Mouse (Mus musculus) layer of hippocampus, adult 9-10 months (tissue): ENCODE measurements at regions not wholly inside any gene's neighbourhood (a gene's known extent, or its start where the extent isn't known, plus 50 kb on each side); places are given as distances from the start of the nearest gene placed in this dataset.

Experiments used
- DNase-seq: peaks from one replicate; pipeline ENCODE4 v3.0.0; 2022; ENCODE audit warnings: low spot score

DNA sequence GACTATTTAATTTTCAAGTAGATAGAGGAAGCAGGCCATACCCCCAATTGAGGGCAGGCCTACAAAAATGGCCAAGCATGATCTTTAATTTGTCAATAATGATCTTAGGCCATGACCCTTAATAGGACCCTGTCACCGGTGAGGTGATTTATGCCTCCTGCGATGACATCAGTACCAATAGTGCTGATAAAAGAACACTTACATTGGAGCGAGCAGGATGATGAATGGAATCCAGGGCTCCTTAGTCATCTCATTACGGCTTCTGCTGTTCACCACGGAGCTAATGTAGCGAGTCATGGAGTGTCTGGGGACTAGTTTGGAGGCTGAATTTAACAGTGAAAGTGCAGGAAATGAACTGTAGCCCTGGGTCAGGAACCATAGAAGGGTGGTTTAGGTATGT lies 308.6 kb downstream of the En1 start:
- no peak for DNase-seq

DNA sequence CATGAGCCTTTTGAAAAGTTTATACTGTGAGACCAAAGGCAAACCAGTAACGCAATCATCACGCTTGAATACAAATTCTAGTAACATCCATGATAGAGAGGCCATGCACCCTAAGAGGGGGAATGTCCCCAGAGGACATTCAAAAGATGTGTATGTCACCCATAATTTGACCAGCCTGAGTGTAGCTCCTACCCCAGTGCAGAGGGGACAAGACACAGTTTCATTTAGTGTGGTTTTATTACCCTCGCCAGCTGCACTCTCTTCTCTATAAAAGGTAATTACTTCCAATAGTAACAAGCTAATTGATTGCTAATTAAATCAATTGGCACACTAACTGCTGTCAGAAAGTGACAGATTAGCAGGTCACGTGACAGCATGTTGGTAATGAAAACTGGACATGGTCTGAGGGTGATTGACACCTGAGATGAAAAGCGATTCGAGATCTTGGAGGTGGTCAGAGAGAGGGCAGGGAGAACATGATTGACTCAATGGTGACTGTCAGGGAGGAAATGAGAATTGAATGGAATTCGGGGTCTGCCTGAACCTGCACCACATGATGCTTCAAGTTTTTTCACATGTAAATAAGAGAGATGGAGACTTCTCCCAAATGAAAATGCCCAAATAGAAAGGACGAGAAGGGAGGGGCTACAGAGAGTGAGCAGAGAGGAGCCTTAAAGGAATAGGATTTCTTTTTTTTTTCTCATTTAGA lies 309.9 kb downstream of the En1 start:
- no peak for DNase-seq

DNA sequence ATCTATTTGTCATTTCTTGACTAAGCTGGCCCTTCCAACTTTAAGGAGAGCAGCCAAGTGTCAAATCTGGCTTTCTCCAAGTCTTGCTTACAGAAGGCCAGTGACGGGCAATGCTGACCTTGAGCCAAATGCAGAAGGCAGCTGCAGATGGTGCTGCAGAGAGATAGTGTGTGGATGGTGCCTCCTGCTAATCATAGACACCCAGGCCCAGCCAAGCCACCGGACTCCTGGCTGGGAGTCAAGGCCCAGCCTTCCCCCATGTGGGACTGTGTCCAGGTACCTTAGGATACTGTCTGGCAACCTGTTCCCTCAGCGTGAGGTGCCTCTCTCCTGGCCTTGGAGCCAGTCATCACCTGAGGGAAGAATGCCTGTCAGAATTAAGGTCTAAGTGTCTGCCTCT lies 319.3 kb downstream of the En1 start:
- no peak for DNase-seq

DNA sequence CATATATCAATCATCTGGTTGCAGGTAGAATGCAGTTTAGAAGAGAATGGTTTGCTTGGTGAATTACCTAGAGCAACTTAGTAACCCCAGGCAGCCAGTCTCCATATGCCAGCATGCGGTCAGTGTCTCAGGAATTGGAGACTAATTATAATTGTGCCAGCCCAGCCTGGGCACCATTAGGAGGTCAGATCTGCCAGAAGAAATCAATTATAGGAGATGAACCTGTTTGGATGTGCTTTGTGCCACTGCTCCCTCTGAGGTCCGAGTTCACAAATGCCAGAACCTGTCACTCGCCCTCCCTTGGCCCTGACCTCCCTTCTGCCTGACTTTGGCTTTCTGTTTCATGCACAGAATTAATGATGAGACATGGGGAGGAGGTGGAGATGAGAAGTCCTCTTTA lies 323.1 kb downstream of the En1 start:
- no peak for DNase-seq

DNA sequence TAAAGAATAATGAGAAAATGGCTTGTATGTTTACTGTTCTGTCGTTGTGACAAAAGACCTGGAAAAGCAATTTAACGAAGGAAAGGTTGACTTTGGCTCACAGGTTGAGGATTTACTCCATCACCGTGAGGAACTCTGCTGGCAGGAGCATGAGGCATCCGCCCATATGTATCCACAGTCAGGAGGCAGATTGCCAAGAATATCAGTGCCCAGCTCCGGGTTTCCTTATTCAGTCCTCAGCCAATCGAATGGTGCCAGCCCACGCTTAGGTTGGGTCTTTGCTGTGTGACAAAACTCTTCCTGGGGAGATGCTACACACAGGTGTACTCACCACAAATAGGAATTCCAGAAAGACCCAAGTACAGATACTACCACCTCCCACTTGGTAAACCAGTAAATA lies 327.9 kb downstream of the En1 start:
- no peak for DNase-seq

DNA sequence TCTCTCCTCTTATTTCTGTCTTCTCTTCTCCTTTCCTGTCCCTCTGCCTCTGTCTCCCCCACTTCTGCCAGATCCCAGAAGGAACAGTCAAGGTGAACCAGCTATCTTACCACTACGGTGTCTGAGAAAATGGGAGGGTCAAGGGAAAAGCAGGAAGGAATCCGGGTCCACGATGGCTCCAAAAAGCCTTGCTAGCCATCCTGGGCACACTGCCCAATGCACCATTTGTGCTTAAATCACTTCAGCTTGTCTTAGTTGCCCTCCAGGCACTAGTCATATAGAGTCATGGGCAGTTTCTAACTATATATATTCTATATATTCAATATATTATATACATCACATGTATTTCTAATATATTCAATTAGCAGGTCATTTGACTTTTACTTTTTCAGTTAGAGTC lies 333.1 kb downstream of the En1 start:
- DNase-seq: no peak

DNA sequence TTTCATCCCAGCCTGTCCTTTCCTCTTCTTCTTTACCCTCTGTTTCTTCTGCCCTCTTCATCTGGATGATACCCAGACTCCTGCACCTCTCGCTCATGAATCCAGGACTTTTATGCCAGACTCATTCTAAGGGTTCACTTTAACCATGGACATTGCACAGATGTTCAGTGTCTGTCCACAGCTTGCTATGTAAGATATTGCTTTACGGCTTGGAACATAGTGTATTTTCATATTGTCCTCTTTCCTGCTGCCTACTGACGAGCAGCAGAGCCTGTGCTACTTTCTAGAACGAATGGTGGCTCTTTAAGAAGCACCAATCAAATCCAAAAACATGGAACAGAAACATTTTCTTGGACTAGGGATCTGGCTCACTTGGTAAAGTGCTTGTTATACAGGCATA lies 341.5 kb downstream of the En1 start:
- no peak for DNase-seq

DNA sequence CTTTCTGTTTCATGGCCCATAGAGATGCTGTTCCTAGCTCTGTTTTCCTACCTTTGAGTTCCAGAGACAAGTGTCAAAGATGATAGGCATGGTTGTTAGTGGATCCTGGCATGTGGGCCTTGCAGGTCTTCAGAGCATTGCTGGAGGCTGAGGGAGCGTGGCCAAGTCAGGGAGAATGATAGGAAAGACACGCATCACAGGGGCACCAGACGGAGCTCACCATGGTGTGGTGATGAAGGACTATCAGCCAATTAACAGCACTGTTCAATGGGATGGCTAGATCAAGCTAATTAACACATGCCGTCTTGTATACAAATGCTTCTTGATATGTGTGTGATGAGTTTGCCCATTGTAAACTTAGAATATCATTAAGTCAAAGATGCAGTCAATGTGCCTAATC lies 344.1 kb downstream of the En1 start:
- no peak for DNase-seq

DNA sequence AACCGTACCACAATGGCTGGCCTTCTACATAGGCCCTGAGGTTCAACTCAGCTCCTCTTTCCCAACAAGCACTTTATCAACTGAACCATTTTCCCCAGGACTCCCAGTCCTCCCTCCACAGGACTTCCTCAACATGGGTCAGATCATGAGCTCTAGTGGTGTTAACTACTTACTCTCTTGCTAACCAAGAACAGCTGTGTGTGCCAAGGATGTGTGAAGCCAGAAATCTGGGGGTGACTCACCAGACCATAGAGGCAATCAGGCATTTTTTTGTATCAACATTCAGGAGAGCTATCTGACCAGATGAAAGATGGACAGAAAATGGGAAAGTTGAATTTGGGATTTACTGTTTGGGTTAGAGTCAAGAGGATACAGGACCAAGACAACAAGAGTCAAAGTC lies 359.0 kb downstream of the En1 start:
- DNase-seq: no peak

DNA sequence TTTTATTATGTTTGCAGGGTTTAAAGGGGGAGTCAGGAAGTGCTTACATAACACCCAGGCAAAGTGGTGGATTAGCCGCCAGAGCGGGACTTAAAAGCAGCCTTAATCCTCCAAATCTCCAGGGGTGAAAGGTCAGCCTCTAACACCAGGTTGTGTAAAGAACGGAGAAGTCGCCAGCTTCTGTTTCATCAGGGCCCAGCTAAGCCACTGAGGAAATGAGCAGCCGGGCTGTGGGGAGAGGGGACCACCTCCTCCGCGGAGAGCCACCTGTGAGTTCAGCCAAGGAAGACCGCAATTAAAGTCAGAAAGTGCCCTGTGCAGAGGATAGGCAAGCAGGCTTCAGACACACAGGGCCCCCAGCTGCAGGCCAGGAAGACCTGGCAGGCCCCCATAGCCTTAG lies 359.8 kb downstream of the En1 start:
- DNase-seq: no peak

DNA sequence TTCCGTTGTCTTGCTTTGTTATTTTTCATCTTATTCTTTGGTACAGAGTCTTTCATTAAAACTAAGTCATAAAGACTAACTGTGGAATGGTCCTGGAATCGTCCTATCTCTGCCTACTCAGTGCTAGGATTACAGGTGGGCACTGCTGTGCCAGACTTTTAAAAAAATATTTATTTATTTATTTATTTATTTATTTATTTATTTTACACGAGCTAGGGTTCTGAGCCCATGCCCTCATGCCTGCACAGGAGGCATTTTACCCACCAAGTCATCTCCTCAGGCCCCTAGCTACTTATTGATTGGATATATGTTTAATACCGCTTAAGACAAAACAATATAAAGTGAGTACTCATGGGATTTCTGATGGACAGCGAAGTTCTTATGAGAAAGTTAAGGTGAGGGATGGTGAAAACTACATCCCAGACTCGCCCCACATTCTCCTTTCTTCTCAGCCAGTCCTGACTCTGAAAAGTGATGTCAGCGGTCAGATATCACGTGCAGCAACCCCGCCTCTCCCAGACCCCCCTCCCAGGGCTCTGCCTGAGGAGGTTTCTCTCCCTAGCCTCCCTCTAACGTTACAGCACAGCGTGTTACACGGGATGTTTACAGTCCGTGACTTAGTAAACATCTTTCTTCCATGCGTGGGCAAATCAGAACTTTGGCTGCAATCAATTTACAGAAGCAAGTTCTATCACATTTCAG lies 361.4 kb downstream of the En1 start:
- DNase-seq: no peak

DNA sequence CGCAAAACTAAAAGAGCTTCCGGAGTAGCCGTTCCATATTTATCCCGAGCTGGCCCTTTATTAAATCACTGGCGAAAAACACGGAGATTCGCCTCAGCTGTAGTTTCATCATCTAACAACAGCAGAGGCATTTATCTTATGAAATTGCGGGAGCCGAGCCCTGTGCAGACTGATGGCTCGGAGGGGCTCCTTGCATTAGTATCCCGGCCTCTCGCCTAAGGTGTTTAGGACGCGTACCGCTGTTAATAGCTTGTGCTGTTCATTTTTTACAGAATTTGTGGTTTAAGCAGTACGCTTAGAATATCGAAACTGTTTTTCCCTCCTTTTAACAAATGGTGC lies 361.9 kb downstream of the En1 start:
- no peak for DNase-seq

DNA sequence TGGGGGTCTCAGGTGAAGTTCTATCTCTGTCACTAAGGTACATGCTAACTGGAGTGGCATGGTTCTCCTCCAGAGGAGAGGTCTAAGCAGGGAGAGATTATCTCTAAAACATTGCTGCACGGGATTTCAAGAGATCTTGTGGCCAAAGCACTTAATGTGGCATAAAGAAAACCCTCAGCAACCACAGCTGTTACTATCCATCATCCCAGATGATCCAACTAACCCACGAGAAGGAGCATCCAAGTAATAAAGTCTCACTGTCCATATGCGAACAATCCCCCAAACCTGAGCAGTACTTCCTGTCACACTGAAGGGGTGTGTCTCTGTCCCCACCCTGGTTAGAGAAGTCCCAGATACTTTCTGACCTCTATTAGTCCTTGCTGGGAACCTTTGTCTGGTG lies 363.9 kb downstream of the En1 start:
- DNase-seq: no peak

DNA sequence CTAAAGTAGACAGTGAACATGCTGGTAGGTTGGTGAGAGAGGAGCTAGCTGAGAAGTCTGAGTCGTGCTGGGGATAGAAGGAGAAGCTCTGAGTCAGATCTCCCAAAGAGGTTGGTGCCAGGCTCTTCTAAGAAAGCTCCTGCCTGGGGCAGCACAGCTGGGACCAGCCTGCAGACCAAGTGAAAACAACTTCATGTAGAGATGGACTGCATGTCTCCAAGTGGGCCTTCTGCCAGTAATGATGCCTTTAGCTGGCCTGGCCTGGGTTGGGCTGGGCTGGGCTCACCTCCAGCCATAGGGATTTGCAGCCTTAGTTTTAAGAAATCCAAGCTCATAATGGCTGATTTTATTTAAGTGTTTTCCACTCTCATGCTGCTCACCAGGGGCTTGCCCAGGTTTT lies 357.7 kb downstream of the Insig2 start:
- no peak for DNase-seq

DNA sequence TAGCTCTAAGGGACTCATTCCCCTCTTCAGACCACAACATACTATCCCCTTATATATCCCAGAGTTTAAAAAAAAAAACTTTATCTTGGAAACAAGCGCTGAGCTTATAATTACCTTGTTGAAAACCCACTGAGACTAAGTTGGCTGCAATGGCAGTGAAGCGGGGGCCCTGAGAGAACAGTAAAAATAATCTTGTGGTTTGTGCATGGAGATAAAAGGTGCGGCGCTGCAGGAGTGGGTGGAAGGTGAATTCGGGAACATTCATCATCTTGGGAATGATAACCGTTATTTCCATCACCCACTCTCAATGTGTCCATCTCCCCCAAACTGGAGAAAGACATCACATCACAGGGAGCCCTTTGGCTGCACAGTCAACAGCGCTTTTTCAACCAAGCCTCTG lies 327.9 kb downstream of the Insig2 start:
- DNase-seq: no peak

DNA sequence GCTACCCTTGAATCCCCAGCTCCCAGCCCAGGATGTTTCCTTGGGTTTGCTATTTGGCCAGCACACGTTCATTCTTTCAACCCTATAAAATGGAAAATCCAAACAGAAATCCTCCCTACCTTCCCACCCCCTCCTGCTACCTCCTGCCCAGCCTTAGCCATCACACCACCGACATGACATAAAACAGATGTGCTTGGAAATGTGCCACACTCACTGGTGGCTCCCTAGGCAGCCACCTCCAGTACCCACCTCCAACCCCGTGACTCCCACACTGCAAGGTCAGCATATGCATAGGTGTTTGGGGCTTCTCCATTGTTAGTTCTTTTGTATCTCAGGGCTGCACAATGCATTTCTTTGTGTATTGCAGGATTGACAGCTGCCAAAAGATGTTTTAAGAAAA lies 327.2 kb downstream of the Insig2 start:
- DNase-seq: no peak

DNA sequence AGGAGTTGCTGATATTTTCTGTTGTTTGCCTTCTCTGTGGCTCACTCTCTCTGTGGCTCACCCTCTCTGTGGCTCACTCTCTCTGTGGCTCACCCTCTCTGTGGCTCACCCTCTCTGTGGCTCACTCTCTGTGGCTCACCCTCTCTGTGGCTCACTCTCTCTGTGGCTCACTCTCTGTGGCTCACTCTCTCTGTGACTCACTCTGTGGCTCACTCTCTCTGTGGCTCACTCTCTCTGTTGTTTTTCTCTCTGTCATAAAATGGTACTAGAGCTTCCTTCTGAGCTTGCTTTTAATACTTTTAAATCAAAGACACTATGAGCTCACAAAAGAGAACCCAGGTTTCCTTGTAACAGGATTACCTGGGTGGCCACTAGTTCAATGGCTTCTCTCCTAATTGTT lies 320.3 kb downstream of the Insig2 start:
- no peak for DNase-seq

DNA sequence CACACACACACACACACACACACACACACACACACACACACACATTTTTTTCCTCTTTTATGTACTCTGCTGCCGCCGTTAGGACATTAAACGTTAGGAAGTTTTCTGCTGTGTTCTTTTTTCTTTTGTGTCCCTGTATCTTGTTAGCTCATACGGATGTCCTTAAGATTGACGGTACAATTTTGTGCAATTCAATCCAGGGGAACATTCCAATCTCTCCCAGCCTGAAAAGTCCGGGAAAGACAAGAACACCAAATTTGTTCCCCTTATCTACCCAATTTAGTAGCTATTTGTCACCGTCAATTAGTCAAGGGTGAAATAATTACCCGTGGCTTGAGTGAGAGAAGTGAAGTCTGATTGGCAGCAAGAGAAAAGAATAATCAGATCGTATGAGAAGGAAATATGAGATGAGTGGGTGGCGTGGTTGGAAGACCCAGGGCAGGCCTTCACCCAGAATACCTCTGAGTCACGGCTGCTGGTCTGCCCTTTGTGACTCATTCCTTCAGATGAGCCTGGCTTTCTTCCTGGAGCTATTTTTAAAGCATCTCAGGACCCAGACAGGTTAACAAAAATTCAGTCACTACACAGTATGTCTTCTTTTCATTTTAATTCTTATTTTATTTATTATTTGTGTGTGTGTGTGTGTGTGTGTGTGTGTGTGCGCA lies 318.4 kb downstream of the Insig2 start:
- no peak for DNase-seq

DNA sequence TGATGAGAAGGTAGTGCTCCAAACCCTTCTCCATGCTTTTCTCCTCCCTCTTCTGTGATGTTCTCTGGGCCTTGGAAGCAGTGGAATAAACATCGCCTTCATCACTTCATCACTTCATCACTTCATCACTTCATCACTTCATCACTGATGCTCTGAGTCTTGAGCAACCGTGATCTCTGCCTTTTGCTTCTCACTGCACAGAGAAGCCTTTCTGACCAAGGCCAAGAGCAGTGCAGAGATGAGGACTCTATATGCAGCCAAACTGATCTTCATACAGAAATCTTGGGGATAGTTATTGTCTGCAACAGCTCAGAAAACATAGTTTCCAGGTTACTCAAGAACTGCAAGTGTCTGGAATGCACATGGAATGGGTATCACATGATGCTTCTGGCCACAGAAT lies 303.0 kb downstream of the Insig2 start:
- DNase-seq: no peak

DNA sequence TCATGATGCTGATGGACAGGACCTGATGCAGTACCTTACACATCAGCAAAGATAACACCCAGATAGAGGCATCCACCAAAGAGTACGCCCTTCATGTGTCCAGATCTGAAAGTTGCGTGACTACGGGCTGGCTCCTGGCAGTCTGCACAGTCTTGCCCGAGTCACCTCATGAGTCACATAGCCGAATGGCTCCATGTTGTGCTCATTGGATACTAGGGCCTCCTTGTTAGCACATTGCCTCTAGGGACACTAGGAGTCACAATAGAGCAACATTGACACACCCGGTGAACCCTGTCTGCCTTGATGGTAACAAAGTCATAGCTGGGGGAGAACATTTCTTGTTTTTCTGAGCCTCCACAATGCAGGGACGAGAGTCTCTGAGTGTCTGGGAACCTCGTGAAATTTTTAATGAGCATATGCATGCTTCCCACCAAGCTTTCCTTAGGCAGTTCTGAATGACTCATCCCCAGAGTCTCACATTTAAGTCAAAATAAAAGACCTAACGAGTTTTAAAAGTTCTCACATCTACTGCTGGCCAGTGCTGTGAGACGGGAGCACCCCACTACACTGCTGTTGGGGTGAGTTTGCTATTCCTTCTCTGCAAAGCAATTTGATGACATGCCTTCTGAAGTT lies 297.5 kb downstream of the Insig2 start:
- no peak for DNase-seq

DNA sequence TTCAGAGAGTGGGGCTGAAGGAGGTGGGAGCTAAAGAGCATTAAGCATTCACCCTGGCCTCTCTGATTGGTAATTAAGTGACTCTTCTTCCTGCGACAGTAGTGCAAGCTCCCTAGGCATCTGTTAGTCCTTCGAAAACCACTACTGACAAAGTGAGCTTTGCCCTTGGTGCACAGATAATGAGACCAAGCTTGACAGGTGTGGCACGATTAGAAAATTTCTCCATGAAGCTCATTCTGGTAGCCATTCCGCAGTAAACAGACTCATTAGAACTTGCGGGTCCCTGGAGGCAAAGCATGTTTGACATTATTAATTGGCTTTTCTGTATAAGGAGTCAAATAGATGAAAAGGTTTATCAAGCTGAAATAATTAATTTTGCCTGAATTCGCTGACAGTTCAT lies 285.8 kb downstream of the Insig2 start:
- DNase-seq: no peak

DNA sequence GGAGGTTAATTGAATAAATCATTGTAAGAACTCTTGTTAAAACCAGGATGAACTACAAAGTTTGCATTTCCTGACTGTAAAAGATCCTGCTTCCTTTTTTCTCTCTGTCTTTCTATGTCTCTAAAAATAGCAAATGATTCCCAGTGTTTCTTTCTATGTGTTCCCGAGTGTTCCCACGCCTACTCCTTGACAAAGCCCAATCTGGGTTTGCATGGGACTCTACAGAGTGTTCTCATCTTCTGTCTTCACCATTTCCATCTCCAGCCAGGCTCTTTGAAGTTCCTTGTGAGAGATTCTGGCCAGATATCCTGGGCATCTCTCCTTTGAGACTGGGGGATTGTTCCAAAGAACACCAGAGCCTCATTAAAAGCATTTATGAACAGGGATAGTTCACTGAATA lies 285.0 kb downstream of the Insig2 start:
- peak; percentile 40 for DNase-seq

DNA sequence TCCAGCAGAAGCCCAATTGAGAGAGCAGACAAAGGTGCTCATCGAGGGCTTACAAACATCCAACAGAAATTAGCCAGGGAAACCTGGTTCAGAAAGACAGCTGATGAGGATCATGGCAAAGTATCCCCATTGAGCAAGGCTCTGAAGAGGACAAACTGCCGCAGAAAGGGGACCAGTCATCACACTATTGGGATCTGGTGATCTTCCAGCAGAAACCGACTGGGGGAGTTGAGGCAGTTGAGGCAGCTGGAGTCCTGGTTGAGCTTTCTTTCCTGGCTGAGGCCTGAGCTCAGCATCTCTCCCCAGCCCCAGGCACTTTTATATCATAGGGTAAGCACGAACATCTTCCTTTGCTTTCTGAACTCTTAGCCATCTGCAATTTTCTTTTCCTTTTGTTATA lies 282.7 kb downstream of the Insig2 start:
- no peak for DNase-seq
